Mouse (Mus musculus) liver, adult 10 weeks (tissue): ENCODE results near the gene Ankrd50. TPM values are rescaled to one million over a fixed set of nuclear protein-coding genes. Genes with fewer than 3 reads are reported as not detected.

Experiments used
- polyA plus RNA-seq: library from polyadenylated mRNA; stranded (reverse); fragments of 350-450 nt; fragmentation: Illumina TruSeq; extraction: RNeasy Lipid Tissue Mini Kit (QIAGEN cat#74804); gene quantifications from one replicate; pipeline ENCODE4 v1.2.3, GENCODE M21; 2014; ENCODE audit warnings: low read depth, low replicate concordance

The Ankrd50 gene
- 4.7 TPM for polyA plus RNA-seq

DNA sequence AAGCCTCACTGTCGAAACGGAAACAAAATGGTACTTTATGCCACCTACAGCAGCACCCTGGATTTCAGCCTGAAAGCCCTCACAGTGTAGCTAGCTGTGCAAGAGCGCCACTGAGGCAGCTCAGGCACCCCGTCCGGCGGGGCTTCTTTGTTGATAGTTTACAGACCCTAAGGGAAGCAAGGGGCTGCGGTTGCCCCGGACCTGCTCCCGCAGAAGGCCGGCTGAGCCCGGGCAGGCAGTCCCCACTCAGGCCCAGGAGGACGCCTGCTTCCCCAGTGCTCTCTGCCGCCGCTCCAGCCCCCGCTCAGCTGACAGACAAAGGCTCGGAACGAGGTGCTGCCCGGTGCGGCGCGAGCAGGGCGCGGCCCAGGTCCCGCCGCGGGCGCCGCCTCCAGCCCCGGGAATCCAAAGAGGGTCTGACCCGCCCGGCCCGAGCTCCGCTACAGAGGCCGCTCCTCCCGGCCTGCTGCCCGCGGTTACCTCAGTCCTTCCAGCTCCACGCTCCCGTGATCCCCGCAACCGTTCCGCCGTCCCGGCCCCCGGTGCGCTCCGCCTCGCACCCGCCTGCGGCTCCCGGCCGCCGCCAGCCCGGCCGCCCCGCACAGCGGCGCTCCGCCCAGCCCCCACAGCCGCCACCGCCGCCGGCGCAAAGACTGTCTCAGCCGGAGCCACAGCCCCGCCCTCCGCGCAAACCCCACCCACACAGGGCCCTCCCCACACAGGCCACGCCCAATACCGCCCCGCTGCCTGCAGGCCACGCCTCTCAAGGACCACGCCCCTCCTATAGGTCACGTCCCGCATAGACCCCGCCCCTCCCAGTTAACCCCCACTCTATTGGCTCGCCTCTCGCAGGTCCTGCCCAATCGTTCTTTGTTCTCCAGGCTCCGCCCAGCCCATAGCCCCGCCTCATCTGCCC lies at the start of gene Ankrd50:
Gene Ankrd50 (minus strand): TSS at position 654 of the 916 bp plus-strand sequence.

